ENCODE assay signal across 8 mouse cellular contexts in the genomic region with DNA sequence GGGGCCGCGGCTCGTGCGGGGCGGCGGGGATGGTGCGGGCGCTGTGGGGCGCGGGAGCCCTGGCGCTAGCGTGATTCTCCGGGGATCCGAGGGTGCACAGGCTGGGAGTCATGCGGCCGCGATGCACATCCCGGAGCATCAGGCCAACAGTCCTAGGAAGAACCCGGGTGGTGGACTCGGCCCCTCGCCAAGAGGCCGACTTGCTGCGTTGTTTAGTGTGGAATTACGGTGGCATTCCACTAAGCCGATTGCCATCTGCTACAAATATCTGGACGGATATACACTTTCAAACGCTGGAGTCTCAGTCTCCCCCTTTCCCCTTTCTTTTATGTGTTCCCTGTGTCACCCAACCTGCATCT. TPM values are rescaled to one million over a fixed set of nuclear protein-coding genes. Genes with fewer than 3 reads are reported as not detected.
A peak's percentile ranks its signal among the peaks of the same experiment; 100 is the strongest.
DNase-seq lines count a peak whose midpoint lies in the region; ATAC-seq and TF ChIP-seq lines count a peak whose summit lies in the region.

No protein-coding gene starts in this region.

- H3K4me1 ChIP-seq in lung, embryonic 16.5 days (replicated peaks; ENCODE audit: control insufficient read depth, insufficient read depth, low read length): peaks cover 5% of the 10 kb centered on the region; the same call in 1 of the 2 replicates
- peaks cover 2% of the 10 kb centered on the region; the same call in 1 of the 2 replicates for H3K4me1 ChIP-seq in limb, embryonic 13.5 days
- H3K4me1 ChIP-seq in small intestine, adult 2 months (ENCODE audit: control insufficient read depth, insufficient read depth, insufficient read length, low read length): no peaks in the 10 kb centered on the region

- peak overlapping the region; percentile 70 for H3K4me2 ChIP-seq in lung, embryonic 16.5 days (ENCODE audit: low read depth, low read length)
- peak overlapping the region; percentile 89 for H3K4me2 ChIP-seq in limb, embryonic 13.5 days (replicated peaks)

- no peaks in the 10 kb centered on the region for H3K27me3 ChIP-seq in lung, embryonic 16.5 days (ENCODE audit: control insufficient read depth, insufficient read depth, low read depth, low read length)
- no peaks in the 10 kb centered on the region for H3K27me3 ChIP-seq in limb, embryonic 13.5 days
- no peaks in the 10 kb centered on the region for H3K27me3 ChIP-seq in small intestine, adult 2 months (ENCODE audit: control insufficient read depth, insufficient read depth, low read length)

- H3K9me3 ChIP-seq in lung, embryonic 16.5 days (ENCODE audit: control insufficient read depth, low read length): no peaks in the 10 kb centered on the region
- H3K9me3 ChIP-seq in limb, embryonic 13.5 days: no peaks in the 10 kb centered on the region

- ATAC-seq in lung, embryonic 16.5 days (ENCODE audit: low read depth): peak; percentile 67
- ATAC-seq in erythroblast, adult 5-6 weeks (replicated peaks; ENCODE audit: low FRiP score, poor library complexity, severe bottlenecking): 0 out of 2 replicates have a peak, but pooled peaks have one; percentile 4
- ATAC-seq in limb, embryonic 13.5 days (ENCODE audit: low FRiP score, low read depth): peak; percentile 72

- H3K4me3 ChIP-seq in lung, embryonic 16.5 days (ENCODE audit: low read length): peak overlapping the region; percentile 81
- H3K4me3 ChIP-seq in limb, embryonic 13.5 days: peak overlapping the region; percentile 89
- peak overlapping the region; percentile 75 for H3K4me3 ChIP-seq in small intestine, adult 2 months (ENCODE audit: low read depth, low read length)

- H3K36me3 ChIP-seq in lung, embryonic 16.5 days (ENCODE audit: control insufficient read depth, insufficient read depth, low read length): no peaks in the 10 kb centered on the region
- peaks cover 8% of the 10 kb centered on the region; the same call in 1 of the 2 replicates for H3K36me3 ChIP-seq in limb, embryonic 13.5 days
- H3K36me3 ChIP-seq in small intestine, adult 2 months (ENCODE audit: control insufficient read depth, insufficient read depth, low read length): no peaks in the 10 kb centered on the region

- no peak for TF ChIP-seq POLR2A in small intestine, adult 2 months (IDR thresholded peaks at IDR 0.05; ENCODE audit: low read depth, low read length)

- TF ChIP-seq CTCF in small intestine, adult 2 months (IDR thresholded peaks at IDR 0.05; ENCODE audit: extremely low read depth, insufficient read length, insufficient replicate concordance, low read depth, low read length): no peak

- H3K27ac ChIP-seq in lung, embryonic 16.5 days (ENCODE audit: low read length): peak overlapping the region; percentile 72
- H3K27ac ChIP-seq in limb, embryonic 13.5 days: peak overlapping the region; percentile 90
- peak overlapping the region; percentile 53 for H3K27ac ChIP-seq in small intestine, adult 2 months (ENCODE audit: insufficient read depth, low read depth, low read length)

- H3K9ac ChIP-seq in lung, embryonic 16.5 days (ENCODE audit: low read length): peak overlapping the region; percentile 81
- peak overlapping the region; percentile 96 for H3K9ac ChIP-seq in limb, embryonic 13.5 days

- no peak for DNase-seq in lung, postnatal 36 days
- DNase-seq in spleen, postnatal 10 days (ENCODE audit: low spot score in 2 of 2): no peak
- no peak for DNase-seq in spleen, postnatal 4 days (ENCODE audit: low spot score in 2 of 2)
- no peak for DNase-seq in cerebellum, adult 9-10 months

- WGBS in lung, embryonic 16.5 days: under 1% methylated on average over 27 of the region's 27 CpGs
- under 1% methylated on average over 27 of the region's 27 CpGs for WGBS in limb, embryonic 13.5 days
- 1% methylated on average over 27 of the region's 27 CpGs for WGBS in small intestine, adult 2 months

RNA-seq across cellular contexts. Expression of a gene that starts 0.4 kb away (rescaled TPM):
- 14.3 and 16.9 TPM in 2 replicates for polyA plus RNA-seq in lung, embryonic 16.5 days (2015; fragmentation: Nextera tagmentation; extraction: Ambion mirVana)
- 2.1 and 11.7 TPM in 2 replicates for total RNA-seq in erythroblast, adult 5-6 weeks (2015; ENCODE audit: low replicate concordance)
- total RNA-seq in erythroblast, adult 5-6 weeks (2017; ENCODE audit: low replicate concordance): 6.1 and 7.6 TPM in 2 replicates
- polyA plus RNA-seq in limb, embryonic 13.5 days (2015; fragmentation: Nextera tagmentation; extraction: Ambion mirVana): 12.1 and 12.7 TPM in 2 replicates
- 0.19 and 0.27 TPM in 2 replicates for polyA plus RNA-seq in small intestine, adult 2 months (2012; rRNA removed)

RNA-seq across cellular contexts. Expression of a gene that starts 0.9 kb away (rescaled TPM):
- 48.2 and 54.3 TPM in 2 replicates for polyA plus RNA-seq in lung, embryonic 16.5 days (2015; fragmentation: Nextera tagmentation; extraction: Ambion mirVana)
- total RNA-seq in erythroblast, adult 5-6 weeks (2015; ENCODE audit: low replicate concordance): 11.3 and 17.1 TPM in 2 replicates
- 5.7 TPM in 2 replicates for total RNA-seq in erythroblast, adult 5-6 weeks (2017; ENCODE audit: low replicate concordance)
- polyA plus RNA-seq in limb, embryonic 13.5 days (2015; fragmentation: Nextera tagmentation; extraction: Ambion mirVana): 91.0 and 91.2 TPM in 2 replicates
- polyA plus RNA-seq in small intestine, adult 2 months (2012; rRNA removed): 0.85 and 1.6 TPM in 2 replicates

Comparison
In these comparisons a context has a peak if more than half of its experiments do, and no peak if none do; other contexts are left out.
1. ATAC-seq: peak in every context shown above with its lines; median percentile 72 in limb, embryonic 13.5 days; 67 in lung, embryonic 16.5 days; 4 in erythroblast, adult 5-6 weeks.
2. RNA of a gene that starts 0.4 kb away (polyA plus RNA-seq): 14.3 to 16.9 TPM in lung, embryonic 16.5 days and 12.1 to 12.7 TPM in limb, embryonic 13.5 days; 0.19 to 0.27 TPM in small intestine, adult 2 months; every median in the first group is over 10 times any median in the second.
3. RNA of a gene that starts 0.9 kb away (polyA plus RNA-seq): 91.0 to 91.2 TPM in limb, embryonic 13.5 days and 48.2 to 54.3 TPM in lung, embryonic 16.5 days; 0.85 to 1.6 TPM in small intestine, adult 2 months; every median in the first group is over 10 times any median in the second.
4. Peak in every context shown above with its lines, with median percentiles within 50 percentile points of each other: H3K27ac ChIP-seq and H3K4me3 ChIP-seq.